Mouse (Mus musculus) mature B cell (primary cell): ENCODE measurements around the gene Zfand2b.

ENCODE experiments used
- in situ Hi-C: fragments of 300-500 bp; cut with MboI; formaldehyde crosslinking; loops from 2 replicates; pipeline ENCODE4 v1.14.3; 2019

Gene Zfand2b

GRCm38 (mm10) chr1:75168472-75169464 is at the start of gene Zfand2b:
TSS of gene Zfand2b (plus strand) at chr1:75168646.
- in situ Hi-C loops, result no loop called here

- in situ Hi-C loops, result no loop called here
Observed at GRCm38 (mm10) chr1:75122211-75122610, 46.2 kb upstream of the Zfand2b start.

- in situ Hi-C loops, result no loop called here
Observed at GRCm38 (mm10) chr1:75124346-75125321, 43.8 kb upstream of the Zfand2b start, which contains the start of gene Nhej1. TSS of gene Nhej1 (minus strand) at chr1:75125200.

GRCm38 (mm10) chr1:75125418-75125817 is 43.0 kb upstream of the Zfand2b start:
- in situ Hi-C loops, result no loop called here

DNA sequence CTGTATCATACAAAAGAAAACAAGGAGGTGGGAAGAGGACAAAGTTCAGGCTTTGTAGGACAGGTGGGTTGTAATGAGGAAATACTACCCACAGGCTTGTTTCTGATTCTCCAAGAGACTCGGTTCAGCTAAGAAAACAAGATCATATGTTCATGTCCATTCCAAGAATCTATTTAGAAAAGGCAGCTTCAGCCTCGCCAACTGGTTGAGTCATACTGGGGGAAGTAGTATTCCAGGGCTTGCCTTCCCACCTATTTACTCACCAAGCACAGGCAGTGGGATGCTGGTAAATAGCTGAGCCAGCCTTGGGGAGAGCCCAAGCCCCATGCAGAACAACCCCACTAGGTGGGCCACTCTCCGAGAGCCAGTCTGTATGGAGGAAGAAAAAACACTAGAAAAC is 39.8 kb upstream of the Zfand2b start:
- in situ Hi-C loops, result no loop called here

GRCm38 (mm10) chr1:75133421-75134207 is 34.8 kb upstream of the Zfand2b start, which contains the start of gene Slc23a3:
TSS of gene Slc23a3 (minus strand) at chr1:75133890.
- in situ Hi-C loops, result no loop called here

GRCm38 (mm10) chr1:75136293-75136692 is 32.2 kb upstream of the Zfand2b start:
- in situ Hi-C loops, result no loop called here

DNA sequence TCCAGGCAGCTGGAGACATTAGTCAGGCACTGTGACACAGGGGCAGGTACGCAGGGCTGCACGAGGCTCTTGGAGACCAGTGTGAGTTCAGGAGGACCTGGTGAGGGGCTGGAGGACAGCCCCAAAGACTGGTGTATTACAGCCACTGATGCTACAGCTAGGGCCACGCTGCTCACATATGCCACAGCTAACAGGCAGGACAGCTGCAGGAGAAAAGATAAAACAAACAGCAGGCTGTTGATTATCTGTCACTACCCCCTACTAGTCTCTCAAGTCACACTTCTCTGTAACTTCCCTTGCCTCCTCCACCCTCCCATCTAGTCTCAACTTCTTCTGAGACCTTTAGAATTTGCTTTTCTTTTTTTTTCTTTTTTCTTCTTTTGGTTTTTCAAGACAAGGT is 31.7 kb upstream of the Zfand2b start:
- in situ Hi-C loops, result no loop called here

- in situ Hi-C loops, result no loop called here
Observed at GRCm38 (mm10) chr1:75138448-75138847, 30.0 kb upstream of the Zfand2b start.

GRCm38 (mm10) chr1:75140601-75141190 is 27.8 kb upstream of the Zfand2b start:
- in situ Hi-C loops, result no loop called here

DNA sequence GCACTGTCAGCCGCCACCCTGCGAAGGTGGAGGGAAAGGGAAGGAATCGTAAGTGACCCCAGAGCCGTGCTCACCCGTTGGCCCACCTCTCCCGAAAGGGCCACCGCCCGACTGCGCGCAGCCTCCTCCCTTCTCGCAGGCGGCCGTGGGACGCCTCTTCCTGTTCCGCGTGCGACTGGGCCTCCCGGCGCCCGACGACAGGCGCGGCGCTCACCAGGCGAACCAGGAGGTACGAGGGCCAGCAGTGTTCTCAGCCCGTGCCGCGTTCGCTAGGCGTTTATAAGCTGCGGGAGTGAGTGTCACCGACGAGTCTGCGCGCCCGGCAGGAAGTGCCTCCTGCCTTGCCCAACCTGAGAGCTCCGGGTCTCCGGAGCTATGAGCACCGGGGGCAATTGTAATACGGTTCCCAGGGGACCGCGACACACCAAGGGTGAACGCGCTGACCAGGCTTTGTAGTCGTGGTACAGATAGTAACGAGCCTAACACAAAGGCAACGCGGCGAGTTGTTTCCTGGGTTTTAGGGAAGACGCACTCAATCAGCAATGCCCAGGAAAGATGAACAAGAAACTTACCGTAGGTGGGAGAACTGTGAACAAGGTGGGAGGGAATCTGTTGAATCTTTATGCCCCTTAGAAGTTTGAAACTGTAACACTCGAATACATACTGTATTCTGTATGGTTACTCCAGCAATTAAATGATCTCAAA is 26.8 kb upstream of the Zfand2b start:
- in situ Hi-C loops, result no loop called here

DNA sequence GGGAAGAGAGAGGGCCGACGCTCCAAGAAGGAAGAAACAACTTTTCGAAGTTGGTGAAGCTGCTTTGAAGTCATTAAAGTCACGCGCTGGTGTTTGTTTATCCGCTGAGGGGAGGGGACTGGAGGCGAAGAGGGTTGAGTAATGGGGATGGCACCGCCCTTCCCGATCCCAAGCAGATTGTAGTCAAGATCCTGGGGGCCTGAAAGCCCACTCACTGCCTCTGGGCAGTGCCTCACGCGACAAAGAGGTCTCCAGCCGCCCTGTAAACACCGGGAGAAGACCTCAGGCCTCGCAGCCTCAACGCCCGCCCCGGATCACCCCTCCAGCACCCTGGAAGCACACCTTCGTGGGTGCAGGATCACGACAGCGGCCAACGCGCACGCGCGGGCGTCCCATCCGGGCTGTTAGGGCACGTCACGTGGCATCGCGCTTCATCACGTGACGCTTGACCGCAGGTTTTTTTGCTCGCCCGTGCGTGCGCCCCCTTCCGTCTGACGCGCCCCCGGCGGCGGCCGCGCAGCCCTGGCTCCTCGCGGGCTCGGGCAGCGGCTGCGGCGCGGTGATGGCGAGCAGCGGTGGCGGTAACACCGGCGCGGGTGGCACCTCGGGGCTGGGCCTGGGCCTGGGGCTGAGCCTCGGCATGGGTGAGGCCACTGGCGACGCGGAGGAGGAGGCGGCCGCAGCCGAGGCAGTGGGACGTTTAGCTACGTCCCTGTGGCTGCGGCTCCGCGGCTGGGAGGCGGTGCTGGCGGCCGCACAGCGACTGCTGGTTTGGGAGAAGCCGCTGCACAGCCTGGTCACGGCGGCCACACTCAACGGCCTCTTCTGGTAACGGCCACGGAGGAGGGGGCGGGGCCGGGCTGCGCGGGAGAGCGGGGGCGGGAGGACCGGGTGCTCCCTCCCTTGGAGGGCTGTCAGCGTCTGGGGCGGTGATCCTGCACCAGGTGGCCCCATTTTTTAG is 25.9 kb upstream of the Zfand2b start, which contains the start of the genes Cnppd1 and Retreg2:
Gene Cnppd1, minus strand, starts transcription at position 411 of the 961 bp plus-strand sequence.
Gene Retreg2, plus strand, starts transcription at position 478 of the 961 bp plus-strand sequence.
- in situ Hi-C loops, result no loop called here

DNA sequence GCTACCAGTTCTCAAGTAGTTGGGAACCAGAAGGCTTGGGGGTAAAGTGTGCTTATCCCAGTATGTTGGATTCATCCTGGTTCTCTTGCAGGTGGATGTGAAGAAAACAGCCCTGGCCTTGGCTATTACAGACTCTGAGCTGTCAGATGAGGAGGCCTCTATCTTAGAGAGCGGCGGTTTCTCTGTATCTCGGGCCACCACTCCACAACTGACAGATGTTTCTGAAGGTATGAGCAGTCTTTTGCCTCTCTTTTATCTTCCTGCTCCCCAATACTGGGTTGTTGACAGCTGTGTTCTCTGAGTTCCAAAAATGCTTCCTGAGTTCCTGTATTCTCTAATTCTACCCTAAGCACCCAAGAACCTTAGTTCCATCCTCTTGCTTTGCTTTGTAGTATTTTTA is 22.9 kb upstream of the Zfand2b start:
- in situ Hi-C loops, result no loop called here

GRCm38 (mm10) chr1:75147411-75148135 is 20.9 kb upstream of the Zfand2b start:
- in situ Hi-C loops, result no loop called here

GRCm38 (mm10) chr1:75148727-75149126 is 19.7 kb upstream of the Zfand2b start:
- in situ Hi-C loops, result no loop called here

DNA sequence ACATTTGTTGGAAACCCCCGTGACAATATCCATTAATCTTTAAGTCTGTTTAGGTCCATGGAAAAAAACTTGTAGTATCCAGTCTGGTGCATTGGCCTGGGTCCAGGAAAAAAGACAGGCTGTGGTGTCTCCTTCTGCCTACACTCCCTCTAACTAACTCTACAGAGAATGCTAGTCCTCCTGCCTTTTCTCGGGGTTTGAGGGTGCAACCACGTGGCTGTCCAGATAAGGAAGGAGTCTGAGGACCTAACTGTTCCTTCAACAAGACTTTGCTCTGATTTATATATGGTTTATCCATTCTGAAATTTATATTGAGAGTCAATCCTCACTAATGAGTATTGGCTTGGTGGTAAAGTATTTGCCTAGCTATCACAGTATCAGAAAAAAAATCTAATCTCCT is 12.6 kb upstream of the Zfand2b start:
- in situ Hi-C loops, result no loop called here

- in situ Hi-C loops, result no loop called here
Observed at GRCm38 (mm10) chr1:75158990-75159389, 9.5 kb upstream of the Zfand2b start.

DNA sequence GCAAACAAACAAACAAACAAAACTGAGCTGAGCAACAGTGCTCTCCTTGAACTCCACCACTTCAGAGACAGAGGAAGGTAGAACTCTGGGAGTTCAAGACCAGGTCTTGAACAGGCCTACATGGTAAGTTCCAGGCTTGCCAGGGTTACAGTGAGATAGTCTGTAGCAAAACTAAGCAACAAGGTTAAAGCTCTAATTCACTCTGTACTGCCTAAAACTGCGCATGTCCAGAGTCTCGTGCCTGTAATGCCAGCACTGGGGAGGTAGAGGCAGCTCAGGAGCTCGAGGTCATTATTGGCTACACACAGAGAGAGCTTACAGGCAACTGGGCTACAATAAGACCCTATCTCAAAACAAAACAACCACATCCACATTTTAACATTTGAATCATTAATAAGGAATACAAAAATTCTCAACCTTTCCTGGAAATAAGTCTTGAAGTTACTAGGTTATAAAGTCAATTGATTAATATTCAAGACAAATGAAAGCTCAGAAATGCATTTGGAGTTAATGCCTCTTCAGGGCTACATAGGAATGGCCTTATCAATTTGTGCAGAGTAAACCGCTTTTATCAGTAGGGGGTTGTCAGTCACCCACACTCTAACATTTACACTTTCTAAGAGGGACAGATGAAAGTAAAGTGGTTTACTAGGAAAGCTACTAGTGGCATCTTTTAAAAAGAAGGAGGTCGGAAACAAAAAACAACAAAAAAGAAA is 8.7 kb upstream of the Zfand2b start:
- in situ Hi-C loops, result no loop called here
